Mouse (Mus musculus): ENCODE data around the gene Ager. TPM values are rescaled to one million over a fixed set of nuclear protein-coding genes. Genes with fewer than 3 reads are reported as not detected.

The Ager gene
- total RNA-seq, 1 experiment from 2014 or later, result 7.3 TPM

GRCm38 (mm10) chr17:34582528-34582927, 15.1 kb upstream of the Ager start:
- ATAC-seq (replicated peaks; ENCODE audit: insufficient number of reproducible peaks, low FRiP score, low TSS enrichment, poor library complexity, severe bottlenecking), result no peak

- ATAC-seq (replicated peaks; ENCODE audit: insufficient number of reproducible peaks, low FRiP score, low TSS enrichment, poor library complexity, severe bottlenecking), result no peak
These were observed 14.3 kb upstream of the Ager start for GRCm38 (mm10) chr17:34583397-34583796.

GRCm38 (mm10) chr17:34583819-34584218, 13.8 kb upstream of the Ager start:
- ATAC-seq (replicated peaks; ENCODE audit: insufficient number of reproducible peaks, low FRiP score, low TSS enrichment, poor library complexity, severe bottlenecking), result no peak

GRCm38 (mm10) chr17:34585121-34585520, 12.5 kb upstream of the Ager start:
- no peak for ATAC-seq (replicated peaks; ENCODE audit: insufficient number of reproducible peaks, low FRiP score, low TSS enrichment, poor library complexity, severe bottlenecking)

- ATAC-seq (replicated peaks; ENCODE audit: insufficient number of reproducible peaks, low FRiP score, low TSS enrichment, poor library complexity, severe bottlenecking), result no peak
These were observed 11.5 kb upstream of the Ager start for GRCm38 (mm10) chr17:34585877-34586771.

GRCm38 (mm10) chr17:34586796-34587422, 10.8 kb upstream of the Ager start:
- peak; percentile 21; the same call in 1 of the 2 replicates for ATAC-seq (replicated peaks; ENCODE audit: insufficient number of reproducible peaks, low FRiP score, low TSS enrichment, poor library complexity, severe bottlenecking)

- ATAC-seq (replicated peaks; ENCODE audit: insufficient number of reproducible peaks, low FRiP score, low TSS enrichment, poor library complexity, severe bottlenecking), result peak; percentile 49
These were observed 10.2 kb upstream of the Ager start for GRCm38 (mm10) chr17:34587423-34587811.

GRCm38 (mm10) chr17:34587814-34588213, 9.8 kb upstream of the Ager start:
- ATAC-seq (replicated peaks; ENCODE audit: insufficient number of reproducible peaks, low FRiP score, low TSS enrichment, poor library complexity, severe bottlenecking), result no peak

- no peak for ATAC-seq (replicated peaks; ENCODE audit: insufficient number of reproducible peaks, low FRiP score, low TSS enrichment, poor library complexity, severe bottlenecking)
These were observed 8.9 kb upstream of the Ager start for GRCm38 (mm10) chr17:34588767-34589166.

GRCm38 (mm10) chr17:34589206-34589605, 8.5 kb upstream of the Ager start:
- ATAC-seq (replicated peaks; ENCODE audit: insufficient number of reproducible peaks, low FRiP score, low TSS enrichment, poor library complexity, severe bottlenecking), result no peak

- ATAC-seq (replicated peaks; ENCODE audit: insufficient number of reproducible peaks, low FRiP score, low TSS enrichment, poor library complexity, severe bottlenecking), result 0 out of 2 replicates have a peak, but pooled peaks have one; percentile 5
These were observed 8.0 kb upstream of the Ager start, which contains the start of gene Gpsm3 for GRCm38 (mm10) chr17:34589681-34590101. Gene Gpsm3 (plus strand): TSS chr17:34589806.

- ATAC-seq (replicated peaks; ENCODE audit: insufficient number of reproducible peaks, low FRiP score, low TSS enrichment, poor library complexity, severe bottlenecking), result no peak
These were observed 7.3 kb upstream of the Ager start for GRCm38 (mm10) chr17:34590154-34590987.

GRCm38 (mm10) chr17:34591029-34591993, 6.4 kb upstream of the Ager start, which contains the start of gene Pbx2:
Gene Pbx2 (plus strand): TSS chr17:34591266.
- peak; percentile 29 for ATAC-seq (replicated peaks; ENCODE audit: insufficient number of reproducible peaks, low FRiP score, low TSS enrichment, poor library complexity, severe bottlenecking)

GRCm38 (mm10) chr17:34591994-34592375, 5.7 kb upstream of the Ager start:
- peak; percentile 40 for ATAC-seq (replicated peaks; ENCODE audit: insufficient number of reproducible peaks, low FRiP score, low TSS enrichment, poor library complexity, severe bottlenecking)

GRCm38 (mm10) chr17:34592581-34593549, 4.8 kb upstream of the Ager start:
- no peak for ATAC-seq (replicated peaks; ENCODE audit: insufficient number of reproducible peaks, low FRiP score, low TSS enrichment, poor library complexity, severe bottlenecking)

GRCm38 (mm10) chr17:34593752-34594525, 3.7 kb upstream of the Ager start:
- ATAC-seq (replicated peaks; ENCODE audit: insufficient number of reproducible peaks, low FRiP score, low TSS enrichment, poor library complexity, severe bottlenecking), result no peak

All from monocyte, adult 5-6 weeks (primary cell).